Mouse (Mus musculus): ENCODE measurements around the gene Nhlrc3. TPM values are rescaled to one million over a fixed set of nuclear protein-coding genes. Genes with fewer than 3 reads are reported as not detected.

The Nhlrc3 gene
- polyA plus RNA-seq, 1 experiment from 2014 or later, result 8.2 TPM

GRCm38 (mm10) chr3:53450666-53451065, 12.5 kb downstream of the Nhlrc3 start:
- no peak for ATAC-seq (ENCODE audit: low FRiP score)

GRCm38 (mm10) chr3:53448208-53448607, 14.9 kb downstream of the Nhlrc3 start:
- peak; percentile 53 for ATAC-seq (ENCODE audit: low FRiP score)
- H3K4me1 ChIP-seq (replicated peaks; ENCODE audit: control insufficient read depth, insufficient read depth, low read length), result no peaks in the 10 kb centered on the region
- H3K27ac ChIP-seq (ENCODE audit: low read depth, low read length), result no peak overlapping the region
- no peak overlapping the region for H3K9ac ChIP-seq (ENCODE audit: low read depth, low read length)
- H3K27me3 ChIP-seq (ENCODE audit: control insufficient read depth, insufficient read depth, low read length), result no peaks in the 10 kb centered on the region
- no peak overlapping the region for H3K4me3 ChIP-seq (ENCODE audit: low read depth, low read length)
- peak; percentile 84 for DNase-seq (ENCODE audit: low spot score)
- no peaks in the 10 kb centered on the region for H3K9me3 ChIP-seq (ENCODE audit: control insufficient read depth, low read length)
- 34% methylated on average over 2 of the region's 2 CpGs for WGBS
- H3K36me3 ChIP-seq (ENCODE audit: control insufficient read depth, insufficient read depth, low read length), result peaks cover 4% of the 10 kb centered on the region; the same call in 1 of the 2 replicates
- no peak overlapping the region for H3K4me2 ChIP-seq (replicated peaks; ENCODE audit: low read depth, low read length)

More at GRCm38 (mm10) chr3:53450666-53451065, 12.5 kb downstream of the Nhlrc3 start:
- Histone ChIP-seq H3K9ac (ENCODE audit: low read depth, low read length) (no peak overlapping the region), H3K4me2 (replicated peaks; ENCODE audit: low read depth, low read length) (no peak overlapping the region), H3K27ac (ENCODE audit: low read depth, low read length) (no peak overlapping the region), H3K27me3 (ENCODE audit: control insufficient read depth, insufficient read depth, low read length) (no peaks in the 10 kb centered on the region), H3K4me3 (ENCODE audit: low read depth, low read length) (no peak overlapping the region), H3K9me3 (ENCODE audit: control insufficient read depth, low read length) (no peaks in the 10 kb centered on the region), H3K36me3 (ENCODE audit: control insufficient read depth, insufficient read depth, low read length) (peaks cover 4% of the 10 kb centered on the region; the same call in 1 of the 2 replicates), H3K4me1 (replicated peaks; ENCODE audit: control insufficient read depth, insufficient read depth, low read length) (no peaks in the 10 kb centered on the region)
- DNase-seq (ENCODE audit: low spot score), result no peak
- 95% methylated on average over 11 of the region's 11 CpGs for WGBS

GRCm38 (mm10) chr3:53446801-53447200, 16.3 kb downstream of the Nhlrc3 start:
- no peaks in the 10 kb centered on the region for H3K27me3 ChIP-seq (ENCODE audit: control insufficient read depth, insufficient read depth, low read length)
- DNase-seq (ENCODE audit: low spot score) (no peak), ATAC-seq (ENCODE audit: low FRiP score) (no peak)
- H3K27ac ChIP-seq (ENCODE audit: low read depth, low read length), result no peak overlapping the region
- H3K9me3 ChIP-seq (ENCODE audit: control insufficient read depth, low read length), result no peaks in the 10 kb centered on the region
- no peaks in the 10 kb centered on the region for H3K4me1 ChIP-seq (replicated peaks; ENCODE audit: control insufficient read depth, insufficient read depth, low read length)
- no peak overlapping the region for H3K9ac ChIP-seq (ENCODE audit: low read depth, low read length)
- H3K4me3 ChIP-seq (ENCODE audit: low read depth, low read length), result no peak overlapping the region
- WGBS, result 83% methylated on average over 3 of the region's 3 CpGs
- H3K36me3 ChIP-seq (ENCODE audit: control insufficient read depth, insufficient read depth, low read length), result peaks cover 4% of the 10 kb centered on the region; the same call in 1 of the 2 replicates
- H3K4me2 ChIP-seq (replicated peaks; ENCODE audit: low read depth, low read length), result no peak overlapping the region

- ATAC-seq (ENCODE audit: low FRiP score) (peak; percentile 57; the same call in 1 of the 2 replicates), DNase-seq (ENCODE audit: low spot score) (peak; percentile 44)
- Histone ChIP-seq H3K27ac (ENCODE audit: low read depth, low read length) (no peak overlapping the region), H3K4me3 (ENCODE audit: low read depth, low read length) (no peak overlapping the region), H3K9ac (ENCODE audit: low read depth, low read length) (no peak overlapping the region), H3K4me1 (replicated peaks; ENCODE audit: control insufficient read depth, insufficient read depth, low read length) (no peaks in the 10 kb centered on the region), H3K36me3 (ENCODE audit: control insufficient read depth, insufficient read depth, low read length) (no peaks in the 10 kb centered on the region), H3K4me2 (replicated peaks; ENCODE audit: low read depth, low read length) (no peak overlapping the region), H3K27me3 (ENCODE audit: control insufficient read depth, insufficient read depth, low read length) (no peaks in the 10 kb centered on the region), H3K9me3 (ENCODE audit: control insufficient read depth, low read length) (no peaks in the 10 kb centered on the region)
- WGBS, result 51% methylated on average over 5 of the region's 5 CpGs
Measured at GRCm38 (mm10) chr3:53445540-53445939, 17.6 kb downstream of the Nhlrc3 start.

- H3K36me3 ChIP-seq (ENCODE audit: control insufficient read depth, insufficient read depth, low read length), result no peaks in the 10 kb centered on the region
- no peak overlapping the region for H3K9ac ChIP-seq (ENCODE audit: low read depth, low read length)
- no peak overlapping the region for H3K4me2 ChIP-seq (replicated peaks; ENCODE audit: low read depth, low read length)
- H3K27ac ChIP-seq (ENCODE audit: low read depth, low read length), result no peak overlapping the region
- ATAC-seq (ENCODE audit: low FRiP score) (no peak), DNase-seq (ENCODE audit: low spot score) (no peak)
- no peak overlapping the region for H3K4me3 ChIP-seq (ENCODE audit: low read depth, low read length)
- H3K9me3 ChIP-seq (ENCODE audit: control insufficient read depth, low read length), result no peaks in the 10 kb centered on the region
- 86% methylated on average over 5 of the region's 5 CpGs for WGBS
- no peaks in the 10 kb centered on the region for H3K27me3 ChIP-seq (ENCODE audit: control insufficient read depth, insufficient read depth, low read length)
- no peaks in the 10 kb centered on the region for H3K4me1 ChIP-seq (replicated peaks; ENCODE audit: control insufficient read depth, insufficient read depth, low read length)
Measured at GRCm38 (mm10) chr3:53436550-53436949, 26.6 kb downstream of the Nhlrc3 start.

- H3K27ac ChIP-seq (ENCODE audit: low read depth, low read length), result no peak overlapping the region
- H3K36me3 ChIP-seq (ENCODE audit: control insufficient read depth, insufficient read depth, low read length), result no peaks in the 10 kb centered on the region
- H3K9ac ChIP-seq (ENCODE audit: low read depth, low read length), result no peak overlapping the region
- H3K9me3 ChIP-seq (ENCODE audit: control insufficient read depth, low read length), result no peaks in the 10 kb centered on the region
- no peak for DNase-seq (ENCODE audit: low spot score)
- H3K27me3 ChIP-seq (ENCODE audit: control insufficient read depth, insufficient read depth, low read length), result no peaks in the 10 kb centered on the region
- no peak overlapping the region for H3K4me2 ChIP-seq (replicated peaks; ENCODE audit: low read depth, low read length)
- H3K4me3 ChIP-seq (ENCODE audit: low read depth, low read length), result no peak overlapping the region
- no peak for ATAC-seq (ENCODE audit: low FRiP score)
- WGBS, result 70% methylated on average over 3 of the region's 3 CpGs
- H3K4me1 ChIP-seq (replicated peaks; ENCODE audit: control insufficient read depth, insufficient read depth, low read length), result no peaks in the 10 kb centered on the region
Measured at GRCm38 (mm10) chr3:53434610-53435009, 28.5 kb downstream of the Nhlrc3 start.

- no peak for ATAC-seq (ENCODE audit: low FRiP score)
- H3K4me3 ChIP-seq (ENCODE audit: low read depth, low read length), result no peak overlapping the region
- H3K36me3 ChIP-seq (ENCODE audit: control insufficient read depth, insufficient read depth, low read length), result no peaks in the 10 kb centered on the region
- no peak overlapping the region for H3K4me2 ChIP-seq (replicated peaks; ENCODE audit: low read depth, low read length)
- no peaks in the 10 kb centered on the region for H3K27me3 ChIP-seq (ENCODE audit: control insufficient read depth, insufficient read depth, low read length)
- H3K4me1 ChIP-seq (replicated peaks; ENCODE audit: control insufficient read depth, insufficient read depth, low read length), result no peaks in the 10 kb centered on the region
- no peak overlapping the region for H3K27ac ChIP-seq (ENCODE audit: low read depth, low read length)
- no peak for DNase-seq (ENCODE audit: low spot score)
- no peaks in the 10 kb centered on the region for H3K9me3 ChIP-seq (ENCODE audit: control insufficient read depth, low read length)
- 90% methylated on average over 4 of the region's 4 CpGs for WGBS
- no peak overlapping the region for H3K9ac ChIP-seq (ENCODE audit: low read depth, low read length)
Measured at GRCm38 (mm10) chr3:53423576-53423975, 39.6 kb downstream of the Nhlrc3 start.

- Histone ChIP-seq H3K4me3 (ENCODE audit: low read depth, low read length) (no peak overlapping the region), H3K36me3 (ENCODE audit: control insufficient read depth, insufficient read depth, low read length) (no peaks in the 10 kb centered on the region)
- ATAC-seq (ENCODE audit: low FRiP score), result no peak
Measured at GRCm38 (mm10) chr3:53422691-53423090, 40.4 kb downstream of the Nhlrc3 start.

GRCm38 (mm10) chr3:53421656-53422055, 41.5 kb downstream of the Nhlrc3 start:
- no peak overlapping the region for H3K4me3 ChIP-seq (ENCODE audit: low read depth, low read length)
- H3K27me3 ChIP-seq (ENCODE audit: control insufficient read depth, insufficient read depth, low read length), result no peaks in the 10 kb centered on the region
- H3K4me2 ChIP-seq (replicated peaks; ENCODE audit: low read depth, low read length), result no peak overlapping the region
- DNase-seq (ENCODE audit: low spot score), result no peak
- no peak for ATAC-seq (ENCODE audit: low FRiP score)
- no peaks in the 10 kb centered on the region for H3K9me3 ChIP-seq (ENCODE audit: control insufficient read depth, low read length)
- no peaks in the 10 kb centered on the region for H3K4me1 ChIP-seq (replicated peaks; ENCODE audit: control insufficient read depth, insufficient read depth, low read length)
- no peak overlapping the region for H3K9ac ChIP-seq (ENCODE audit: low read depth, low read length)
- no peak overlapping the region for H3K27ac ChIP-seq (ENCODE audit: low read depth, low read length)
- H3K36me3 ChIP-seq (ENCODE audit: control insufficient read depth, insufficient read depth, low read length), result no peaks in the 10 kb centered on the region
- WGBS, result 89% methylated on average over 12 of the region's 12 CpGs

More at GRCm38 (mm10) chr3:53422691-53423090, 40.4 kb downstream of the Nhlrc3 start:
- no peaks in the 10 kb centered on the region for H3K27me3 ChIP-seq (ENCODE audit: control insufficient read depth, insufficient read depth, low read length)
- no peaks in the 10 kb centered on the region for H3K4me1 ChIP-seq (replicated peaks; ENCODE audit: control insufficient read depth, insufficient read depth, low read length)
- H3K9ac ChIP-seq (ENCODE audit: low read depth, low read length), result no peak overlapping the region
- DNase-seq (ENCODE audit: low spot score), result no peak
- H3K27ac ChIP-seq (ENCODE audit: low read depth, low read length), result no peak overlapping the region
- no peak overlapping the region for H3K4me2 ChIP-seq (replicated peaks; ENCODE audit: low read depth, low read length)
- 71% methylated on average over 1 of the region's 1 CpGs for WGBS
- H3K9me3 ChIP-seq (ENCODE audit: control insufficient read depth, low read length), result no peaks in the 10 kb centered on the region

Data from hindbrain, embryonic 11.5 days (tissue).